Comparison of ENCODE assay signal across 22 mouse cellular contexts in the genomic region with DNA sequence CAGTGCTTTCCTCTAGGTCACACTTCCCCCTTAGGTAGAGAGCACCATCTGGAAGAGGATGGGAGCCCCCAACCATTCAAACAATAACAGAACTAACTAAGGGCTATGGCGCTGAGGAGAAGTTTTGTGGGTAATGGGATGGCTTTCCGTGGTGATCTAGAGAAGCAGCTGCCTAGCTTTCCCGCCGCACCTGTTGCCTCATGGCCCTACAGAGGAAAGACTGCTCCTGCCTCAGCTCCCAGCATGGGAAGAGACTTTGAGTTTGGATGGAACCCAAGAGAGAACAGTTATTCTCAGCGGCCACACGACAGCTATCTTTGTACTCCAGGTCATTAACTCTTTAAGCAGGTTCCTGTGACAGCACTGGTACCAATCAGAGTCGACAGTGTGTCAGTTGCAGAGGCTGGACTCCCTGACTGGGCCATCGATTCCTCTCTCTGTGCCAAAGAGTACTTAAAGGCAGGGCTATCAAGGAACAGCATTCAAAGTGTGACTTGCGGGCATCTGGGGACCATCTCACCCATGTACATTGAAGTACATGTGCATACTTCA.
DNase-seq lines count a peak whose midpoint lies in the region; ATAC-seq and TF ChIP-seq lines count a peak whose summit lies in the region.
"Had no signal": no experiment of that assay in that cellular context is flagged by ENCODE, and none has a peak within 500 bp of the region (broad histone marks: within the 10 kb centered on the region; RNA-seq: fewer than 3 reads in every experiment).

No protein-coding gene starts in this region.

- no peak for TF ChIP-seq EP300 in heart, postnatal 0 days (IDR thresholded peaks at IDR 0.05; ENCODE audit: low read depth)

- no peak overlapping the region for H3K4me2 ChIP-seq in heart, embryonic 13.5 days
- no peak overlapping the region for H3K4me2 ChIP-seq in heart, postnatal 0 days (ENCODE audit: low read depth, low read length)
- H3K4me2 ChIP-seq in myocyte (ENCODE audit: low read depth), result peak overlapping the region; percentile 32
- H3K4me2 ChIP-seq: forebrain, embryonic 13.5 days; hindbrain, embryonic 12.5 days had no signal

- no peaks in the 10 kb centered on the region for H3K9me3 ChIP-seq in heart, embryonic 13.5 days
- H3K9me3 ChIP-seq in heart, postnatal 0 days (replicated peaks; ENCODE audit: control insufficient read depth, low read length), result no peaks in the 10 kb centered on the region
- H3K9me3 ChIP-seq: embryonic facial prominence, embryonic 10.5 days; forebrain, embryonic 13.5 days; hindbrain, embryonic 12.5 days had no signal

- WGBS in heart, embryonic 13.5 days, result 64% methylated on average over 9 of the region's 9 CpGs
- WGBS in heart, postnatal 0 days, result 60% methylated on average over 9 of the region's 9 CpGs

- no peak overlapping the region for H3ac ChIP-seq in myocyte (ENCODE audit: control insufficient read depth, insufficient read length)

- ATAC-seq in heart, embryonic 13.5 days (ENCODE audit: extremely low read depth, insufficient number of reproducible peaks, low FRiP score, low TSS enrichment), result no peak
- no peak for ATAC-seq in heart, postnatal 0 days (ENCODE audit: insufficient read depth, low read depth)
- peak; percentile 44 for ATAC-seq in megakaryocyte progenitor cell, adult 5-6 weeks (replicated peaks; ENCODE audit: poor library complexity)
- ATAC-seq: activated CD4-positive, CD25-positive, alpha-beta regulatory T cell, adult 4 months; forebrain, embryonic 13.5 days; forebrain, postnatal 0 days; hindbrain, embryonic 16.5 days; inflammation-experienced regulatory T-cells, adult 6 months; intestine, postnatal 0 days; Patski had no signal

- no peak overlapping the region for H3K9ac ChIP-seq in heart, embryonic 13.5 days
- H3K9ac ChIP-seq in heart, postnatal 0 days (replicated peaks; ENCODE audit: low read depth, low read length), result no peak overlapping the region
- H3K9ac ChIP-seq: forebrain, embryonic 13.5 days; forebrain, postnatal 0 days; hindbrain, embryonic 12.5 days had no signal

- intact Hi-C loops in heart, postnatal 25 days (cut with DNase I), result no loop called here

- peak overlapping the region; percentile 50 for H3K27ac ChIP-seq in heart, embryonic 13.5 days (replicated peaks)
- peak overlapping the region; percentile 39; the same call in 1 of the 2 replicates for H3K27ac ChIP-seq in heart, postnatal 0 days (ENCODE audit: low read depth)
- H3K27ac ChIP-seq: embryonic facial prominence, embryonic 10.5 days; forebrain, embryonic 13.5 days; gastrocnemius, adult 2 months; hindbrain, embryonic 12.5 days had no signal

- no peak overlapping the region for H3K4me3 ChIP-seq in heart, embryonic 13.5 days
- no peak overlapping the region for H3K4me3 ChIP-seq in heart, postnatal 0 days (ENCODE audit: low read depth, low read length)
- H3K4me3 ChIP-seq in myocyte, result no peak overlapping the region
- H3K4me3 ChIP-seq: embryonic facial prominence, embryonic 10.5 days; forebrain, embryonic 13.5 days; gastrocnemius, adult 2 months; hindbrain, embryonic 12.5 days had no signal

- no peaks in the 10 kb centered on the region for H3K27me3 ChIP-seq in heart, embryonic 13.5 days (replicated peaks)
- H3K27me3 ChIP-seq in heart, postnatal 0 days (ENCODE audit: control insufficient read depth, insufficient read depth, low read length), result no peaks in the 10 kb centered on the region
- no peaks in the 10 kb centered on the region for H3K27me3 ChIP-seq in myocyte (ENCODE audit: control insufficient read depth, insufficient read depth, insufficient read length)
- H3K27me3 ChIP-seq: CH12.LX; forebrain, embryonic 13.5 days; hindbrain, embryonic 12.5 days; Patski had no signal

- H3K4me1 ChIP-seq in heart, embryonic 13.5 days, result peaks cover 88% of the 10 kb centered on the region
- H3K4me1 ChIP-seq in heart, postnatal 0 days (ENCODE audit: control insufficient read depth, insufficient read depth), result peaks cover 31% of the 10 kb centered on the region

- H3K36me3 ChIP-seq in heart, embryonic 13.5 days, result 0 out of 2 replicates have a peak, but pooled peaks cover 6% of the 10 kb centered on the region
- H3K36me3 ChIP-seq in heart, postnatal 0 days (replicated peaks; ENCODE audit: control insufficient read depth, insufficient read depth, low read length), result 0 out of 2 replicates have a peak, but pooled peaks cover 12% of the 10 kb centered on the region
- H3K36me3 ChIP-seq in myocyte (ENCODE audit: control insufficient read depth, insufficient read depth), result peaks cover 5% of the 10 kb centered on the region
- H3K36me3 ChIP-seq: embryonic facial prominence, embryonic 10.5 days; hindbrain, embryonic 12.5 days had no signal

- no peak for TF ChIP-seq POLR2A in myocyte (IDR thresholded peaks at IDR 0.05; ENCODE audit: insufficient read length, low read depth)

- TF ChIP-seq CTCF in heart, postnatal 0 days (IDR thresholded peaks at IDR 0.05; ENCODE audit: low read depth), result no peak

- H3K79me2 ChIP-seq in myocyte (ENCODE audit: control insufficient read depth, insufficient read depth), result peaks cover 40% of the 10 kb centered on the region

- DNase-seq in heart, adult 9 months (ENCODE audit: low spot score in 2 of 2), result no peak
- no peak for DNase-seq in heart, postnatal 0 days (ENCODE audit: low spot score)
- DNase-seq in heart, postnatal 25 days (ENCODE audit: low spot score), result no peak
- DNase-seq: adrenal gland, postnatal 25 days; cerebellum, adult 2 months; cerebellum, postnatal 10 days; forebrain, postnatal 0 days; gastrocnemius, adult 2 months; gastrocnemius, postnatal 25 days; heart, postnatal 4 days had no signal

TF ChIP-seq in myocyte, 11 proteins besides CTCF, POLR2A, EP300 and RAD21:
- TF ChIP-seq TCF12 (IDR thresholded peaks at IDR 0.05; ENCODE audit: insufficient read depth, poor library complexity, severe bottlenecking) (peak; percentile 18), MAX (IDR thresholded peaks at IDR 0.05; ENCODE audit: low read depth) (no peak), MYOD1 (IDR thresholded peaks at IDR 0.05; ENCODE audit: control insufficient read depth in 1 of 3, insufficient read length in 2 of 3, low read depth in 2 of 3) (peak in 2 of 3 experiments; percentile 87 to 89), CEBPB (IDR thresholded peaks at IDR 0.05; ENCODE audit: insufficient read depth, poor library complexity, severe bottlenecking) (no peak), MYOG (IDR thresholded peaks at IDR 0.05; ENCODE audit: control insufficient read depth in 1 of 3, insufficient read depth in 1 of 3, insufficient read length in 2 of 3, low read depth in 2 of 3) (peak in 2 of 3 experiments; percentile 62 to 92), E2F4 (IDR thresholded peaks at IDR 0.05; ENCODE audit: insufficient read depth) (no peak), REST (IDR thresholded peaks at IDR 0.05; ENCODE audit: insufficient read depth, insufficient read length) (no peak), TCF3 (IDR thresholded peaks at IDR 0.05; ENCODE audit: insufficient read length, low read depth) (no peak), USF1 (IDR thresholded peaks at IDR 0.05; ENCODE audit: low read depth) (no peak), SRF (IDR thresholded peaks at IDR 0.05; ENCODE audit: control insufficient read depth, insufficient read length, low read depth) (no peak), POLR2AphosphoS2 (IDR thresholded peaks at IDR 0.05; ENCODE audit: insufficient read length, low read depth) (no peak)
TF ChIP-seq in myocyte: peak in this region for 3.
